Mouse (Mus musculus) WW6 (cell line): ENCODE measurements around the gene Anxa6.

Experiments
- DNase-seq: peaks from one replicate; pipeline ENCODE4 v3.0.0-alpha.2; 2013; ENCODE audit warnings: low read depth, low spot score

The Anxa6 gene

GRCm38 (mm10) chr11:55031211-55031990 lies 1.8 kb downstream of the Anxa6 start:
- DNase-seq = no peak

- no peak for DNase-seq
These were observed 4.7 kb downstream of the Anxa6 start for GRCm38 (mm10) chr11:55028509-55028908.

DNA sequence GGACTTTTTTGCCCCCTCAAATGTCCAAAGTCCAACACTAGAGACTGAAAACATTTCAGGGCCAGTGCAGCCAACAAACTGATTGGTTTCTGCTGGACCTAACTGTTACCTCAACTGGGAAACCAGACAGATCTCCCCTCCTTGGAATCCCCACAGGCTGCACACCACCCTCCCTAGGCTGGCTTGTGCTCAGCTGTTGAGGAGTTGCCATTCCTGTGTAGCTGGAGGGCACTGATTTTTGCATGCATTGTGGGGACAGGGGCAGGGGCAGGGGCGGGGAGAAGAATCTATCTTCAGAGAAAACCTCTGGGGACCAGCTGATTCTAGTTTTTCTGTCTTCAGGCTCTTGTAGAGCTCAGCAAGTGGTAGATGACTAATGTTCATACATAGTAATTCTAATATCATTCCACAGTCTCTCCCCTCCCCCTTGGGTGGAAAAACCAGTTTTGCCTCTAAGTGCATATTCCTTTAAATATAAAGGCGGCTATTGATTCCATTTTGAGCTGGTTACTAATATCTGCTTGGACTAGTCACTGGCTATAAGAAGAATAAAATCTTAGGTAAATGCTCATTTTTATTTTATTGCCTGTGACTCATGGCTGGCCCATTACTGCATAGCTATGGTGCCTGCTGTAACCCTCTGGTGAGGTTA lies 5.9 kb downstream of the Anxa6 start:
- no peak for DNase-seq

- DNase-seq = no peak
These were observed 7.3 kb downstream of the Anxa6 start for GRCm38 (mm10) chr11:55025896-55026295.

- no peak for DNase-seq
These were observed 9.7 kb downstream of the Anxa6 start for GRCm38 (mm10) chr11:55023583-55023982.

DNA sequence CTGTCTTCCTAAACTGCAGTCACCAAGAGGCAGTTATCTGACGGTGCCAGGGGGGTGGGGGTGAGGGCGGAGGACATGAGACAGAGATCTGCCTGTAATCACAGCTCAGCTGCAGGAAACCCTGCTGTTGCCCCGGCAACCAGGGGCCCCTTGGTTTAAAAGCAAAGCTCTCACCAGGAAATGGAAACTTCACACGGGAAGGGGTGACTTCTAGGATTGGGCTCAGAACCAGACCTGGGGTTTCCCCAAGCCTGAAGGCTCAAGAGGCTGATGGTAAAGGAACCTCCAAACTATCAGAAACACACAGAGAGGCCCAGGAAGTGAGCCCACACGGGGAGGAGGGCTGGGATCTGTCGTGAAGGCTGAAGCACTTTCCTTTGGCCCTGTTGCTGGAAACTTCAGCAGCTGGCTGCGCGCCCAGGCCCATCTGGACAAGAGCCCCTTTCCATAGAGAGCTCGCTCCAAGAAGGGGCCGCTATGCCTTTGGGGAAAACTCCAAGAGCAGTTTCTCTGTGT lies 10.1 kb downstream of the Anxa6 start:
- no peak for DNase-seq

- DNase-seq = no peak
These were observed 10.7 kb downstream of the Anxa6 start for GRCm38 (mm10) chr11:55022508-55022907.

- no peak for DNase-seq
These were observed 11.4 kb downstream of the Anxa6 start for GRCm38 (mm10) chr11:55021859-55022258.

- DNase-seq = no peak
These were observed 11.8 kb downstream of the Anxa6 start for GRCm38 (mm10) chr11:55021458-55021857.

DNA sequence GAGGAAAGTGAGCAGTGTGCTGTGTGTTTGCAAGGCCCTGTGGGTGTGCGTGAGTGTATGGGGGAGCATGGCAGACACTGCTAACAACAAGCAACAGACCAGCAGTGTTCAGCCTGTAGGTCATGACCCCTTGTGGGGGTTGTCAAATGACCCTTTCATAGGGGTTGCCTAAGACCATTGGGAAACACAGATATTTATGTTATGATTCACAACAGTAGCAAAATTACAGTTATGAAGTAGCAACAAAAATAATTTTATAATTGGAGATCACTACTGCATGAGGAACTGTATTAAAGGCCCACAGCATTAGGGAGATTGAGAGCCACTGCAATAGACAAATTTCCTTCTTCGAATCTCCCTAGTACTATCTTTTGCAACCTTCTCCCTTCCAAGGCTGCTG lies 13.5 kb downstream of the Anxa6 start:
- DNase-seq = no peak

- DNase-seq = no peak
These were observed 15.2 kb downstream of the Anxa6 start for GRCm38 (mm10) chr11:55018034-55018433.

GRCm38 (mm10) chr11:55017201-55017600 lies 16.0 kb downstream of the Anxa6 start:
- DNase-seq = no peak

- DNase-seq = no peak
These were observed 16.5 kb downstream of the Anxa6 start for GRCm38 (mm10) chr11:55016758-55017157.

GRCm38 (mm10) chr11:55015831-55016241 lies 17.4 kb downstream of the Anxa6 start:
- no peak for DNase-seq

GRCm38 (mm10) chr11:55015264-55015663 lies 18.0 kb downstream of the Anxa6 start:
- no peak for DNase-seq

DNA sequence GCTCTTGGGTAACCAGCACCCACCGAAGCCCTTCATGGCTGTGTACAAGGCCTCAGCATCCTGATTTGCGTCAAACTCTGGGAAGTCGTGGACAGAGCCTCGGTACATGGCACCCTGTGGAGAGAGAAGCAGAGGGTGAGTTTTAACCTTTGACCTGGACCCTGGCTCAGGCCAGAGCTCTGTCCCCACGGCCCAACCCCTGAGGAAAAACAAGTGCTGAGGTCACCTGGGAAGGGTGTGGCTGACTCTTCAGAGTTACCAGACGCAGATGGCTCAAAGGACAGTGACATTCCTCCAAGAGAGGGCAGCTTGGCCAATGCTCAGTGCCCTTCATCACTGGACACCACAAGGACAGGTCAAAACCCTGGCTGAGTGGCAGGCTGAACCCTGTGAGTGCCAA lies 19.4 kb downstream of the Anxa6 start:
- no peak for DNase-seq

- no peak for DNase-seq
These were observed 20.4 kb downstream of the Anxa6 start for GRCm38 (mm10) chr11:55012551-55013521.

DNA sequence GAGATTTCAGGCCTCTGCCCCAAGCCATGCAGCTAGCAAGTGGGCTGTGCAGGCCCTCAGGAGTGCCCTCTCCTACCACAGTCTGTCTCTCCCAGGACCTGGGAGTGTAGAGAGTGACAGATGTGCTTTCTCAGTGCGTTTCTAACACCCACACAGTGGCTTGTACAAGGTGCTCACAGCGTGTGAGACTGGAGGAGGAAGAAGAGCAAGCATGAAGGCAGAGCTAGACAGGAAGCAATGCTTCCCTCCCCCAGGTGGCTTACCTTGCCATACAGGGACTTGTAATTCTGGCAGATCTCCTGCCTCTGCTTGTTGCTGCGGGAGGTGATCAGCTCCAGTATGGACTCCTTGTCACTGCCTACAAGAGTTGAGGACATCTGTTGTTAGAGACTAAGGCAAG lies 21.8 kb downstream of the Anxa6 start:
- no peak for DNase-seq

- no peak for DNase-seq
These were observed 25.0 kb downstream of the Anxa6 start for GRCm38 (mm10) chr11:55008230-55008629.

GRCm38 (mm10) chr11:55005684-55006083 lies 27.6 kb downstream of the Anxa6 start:
- DNase-seq = no peak

DNA sequence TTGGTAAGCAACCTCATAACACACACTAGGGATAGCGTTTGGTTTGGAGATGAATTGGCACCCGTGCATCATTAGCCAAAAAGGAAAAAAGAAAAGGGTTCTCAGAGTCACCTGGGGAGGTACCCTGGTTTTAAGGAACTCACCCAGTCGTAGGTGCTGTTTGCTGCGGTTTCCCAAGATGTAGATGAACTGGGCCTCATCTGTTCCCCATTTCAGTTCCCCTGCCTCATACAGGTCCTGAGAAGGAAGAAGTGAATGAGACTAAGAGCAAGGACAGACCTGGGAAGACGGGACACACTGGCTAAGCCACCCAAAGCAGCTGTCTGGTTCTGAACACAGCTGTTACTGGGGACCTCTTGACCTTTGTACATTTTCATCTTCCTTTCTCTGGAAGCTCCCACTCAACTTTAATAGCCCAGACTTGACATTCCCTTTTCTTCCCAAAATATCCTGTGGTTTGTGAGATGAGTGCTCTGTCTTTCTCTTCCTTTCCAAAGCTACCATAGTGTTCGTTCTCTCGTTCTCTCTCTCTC lies 28.2 kb downstream of the Anxa6 start:
- no peak for DNase-seq

DNA sequence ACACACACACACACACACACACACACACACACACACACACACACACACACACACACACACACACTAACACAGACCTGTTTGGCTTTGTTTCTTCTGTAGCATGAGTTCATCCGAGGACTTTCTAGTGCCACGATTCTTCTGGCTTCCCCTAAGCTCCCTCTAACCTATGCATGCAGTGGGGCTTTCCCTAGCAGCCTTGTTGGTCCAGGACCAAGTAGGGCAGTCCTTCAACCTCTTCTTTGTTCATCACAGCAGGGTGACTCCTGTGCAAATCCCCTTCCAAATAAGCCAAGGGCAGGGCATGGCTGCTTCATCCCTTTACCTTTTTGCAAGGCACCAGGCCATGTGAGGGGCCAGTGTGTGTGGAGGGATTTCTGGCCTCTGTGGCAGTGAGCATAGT lies 34.5 kb downstream of the Anxa6 start:
- no peak for DNase-seq
